Mouse (Mus musculus) liver, embryonic 15.5 days (tissue): ENCODE measurements at regions not wholly inside any gene's neighbourhood (a gene's known extent, or its start where the extent isn't known, plus 50 kb on each side); places are given as distances from the start of the nearest gene placed in this dataset.
"Not testable (repeated sequence)": the region's sequence is repeated elsewhere in the genome, so short reads cannot be mapped to it uniquely, and the experiment has no call there.

Experiments
- ATAC-seq: fragments of 200-750 bp; cut with Nextera tagmentation; 2 replicates; pipeline ENCODE4 v1.8.0; 2017; ENCODE audit warnings: moderate number of reproducible peaks, mild to moderate bottlenecking, moderate library complexity; ENCODE audit not compliant: insufficient read depth
- H3K27ac ChIP-seq: fragments of 300-500 bp; sonication (generic); replicated peaks from 2 replicates; pipeline ENCODE4 v1.5.1; 2015; ENCODE audit warnings: mild to moderate bottlenecking, inconsistent platforms
- H3K27me3 ChIP-seq: fragments of 300-500 bp; sonication (generic); 2 replicates; pipeline ENCODE4 v1.6.1; 2015; ENCODE audit warnings: mild to moderate bottlenecking, inconsistent platforms
- H3K36me3 ChIP-seq: fragments of 300-500 bp; sonication (generic); replicated peaks from 2 replicates; pipeline ENCODE4 v1.6.1; 2015; ENCODE audit warnings: moderate library complexity, mild to moderate bottlenecking, inconsistent platforms
- H3K4me1 ChIP-seq: fragments of 300-500 bp; sonication (generic); replicated peaks from 2 replicates; pipeline ENCODE4 v1.6.1; 2015; ENCODE audit warnings: inconsistent platforms
- H3K4me2 ChIP-seq: fragments of 300-500 bp; sonication (generic); 2 replicates; pipeline ENCODE4 v1.6.1; 2015; ENCODE audit warnings: moderate library complexity, mild to moderate bottlenecking, inconsistent platforms
- H3K4me3 ChIP-seq: fragments of 300-500 bp; sonication (generic); replicated peaks from 2 replicates; pipeline ENCODE4 v1.5.1; 2015; ENCODE audit warnings: mild to moderate bottlenecking, inconsistent platforms
- H3K9ac ChIP-seq: fragments of 300-500 bp; sonication (generic); 2 replicates; pipeline ENCODE4 v1.6.1; 2015; ENCODE audit warnings: moderate library complexity, mild to moderate bottlenecking, inconsistent platforms
- H3K9me3 ChIP-seq: fragments of 300-500 bp; sonication (generic); replicated peaks from 2 replicates; pipeline ENCODE4 v1.6.1; 2016; ENCODE audit warnings: inconsistent platforms
- WGBS: fragments of 180-500 bp; shearing (Covaris S2); methylation state at CpG from one replicate; pipeline ENCODE4 v1.1.7; 2015; ENCODE audit warnings: mixed read lengths; ENCODE audit not compliant: insufficient replicate concordance; 5-methylcytosine and 5-hydroxymethylcytosine counted together

- not testable (repeated sequence) for H3K4me1 ChIP-seq, H3K4me2 ChIP-seq, H3K27me3 ChIP-seq, H3K9ac ChIP-seq, ATAC-seq, H3K9me3 ChIP-seq, H3K36me3 ChIP-seq, H3K27ac ChIP-seq, H3K4me3 ChIP-seq
- no CpG with 5 or more reads among the region's 3 CpGs for WGBS
These were observed 495.7 kb upstream of the Olfr1507 start for GRCm38 (mm10) chr14:52991328-52991665.

GRCm38 (mm10) chr14:52990569-52991327 lies 495.2 kb upstream of the Olfr1507 start:
- H3K36me3 ChIP-seq, H3K4me1 ChIP-seq, H3K27ac ChIP-seq, H3K4me2 ChIP-seq, H3K9ac ChIP-seq, H3K4me3 ChIP-seq, ATAC-seq, H3K9me3 ChIP-seq, H3K27me3 ChIP-seq: not testable (repeated sequence)
- no CpG with 5 or more reads among the region's 12 CpGs for WGBS

- not testable (repeated sequence) for H3K9ac ChIP-seq
These were observed 494.4 kb upstream of the Olfr1507 start for GRCm38 (mm10) chr14:52989940-52990339.

GRCm38 (mm10) chr14:52988563-52988962 lies 493.0 kb upstream of the Olfr1507 start:
- H3K27ac ChIP-seq, H3K4me2 ChIP-seq, H3K4me3 ChIP-seq, H3K36me3 ChIP-seq, H3K27me3 ChIP-seq, H3K9me3 ChIP-seq, H3K9ac ChIP-seq, ATAC-seq, H3K4me1 ChIP-seq: not testable (repeated sequence)
- no CpG with 5 or more reads among the region's 6 CpGs for WGBS

More at GRCm38 (mm10) chr14:52989940-52990339, 494.4 kb upstream of the Olfr1507 start:
- H3K36me3 ChIP-seq, H3K9me3 ChIP-seq, H3K27me3 ChIP-seq, H3K27ac ChIP-seq, H3K4me2 ChIP-seq, ATAC-seq, H3K4me3 ChIP-seq, H3K4me1 ChIP-seq: not testable (repeated sequence)
- WGBS: 23% methylated on average over 1 of the region's 1 CpGs

- H3K9ac ChIP-seq, H3K4me2 ChIP-seq, H3K27me3 ChIP-seq, H3K4me1 ChIP-seq, ATAC-seq, H3K9me3 ChIP-seq, H3K27ac ChIP-seq, H3K4me3 ChIP-seq, H3K36me3 ChIP-seq: not testable (repeated sequence)
- WGBS: no CpG with 5 or more reads among the region's 12 CpGs
These were observed 476.9 kb upstream of the Olfr1507 start for GRCm38 (mm10) chr14:52972207-52973003.

DNA sequence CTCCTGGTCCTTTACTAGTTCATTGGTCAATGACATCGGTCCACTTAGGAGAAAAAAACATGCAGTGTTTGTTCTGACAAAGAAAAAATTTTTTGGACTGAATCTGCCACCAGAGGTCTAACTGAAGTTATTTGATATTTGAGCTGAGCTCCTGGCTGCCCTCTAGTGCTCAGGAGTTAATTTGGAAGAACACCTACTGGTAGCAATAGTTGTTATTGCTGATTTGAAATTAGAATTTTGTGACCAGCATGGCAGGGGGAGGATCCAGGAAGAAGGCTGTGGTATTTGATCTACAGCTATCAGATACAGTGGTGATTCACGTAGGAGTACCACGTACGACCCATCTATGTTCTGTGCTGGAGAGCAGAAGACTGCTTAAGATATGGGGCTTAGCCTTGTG lies 466.6 kb upstream of the Olfr1507 start:
- ATAC-seq, H3K4me1 ChIP-seq, H3K27me3 ChIP-seq, H3K36me3 ChIP-seq, H3K4me2 ChIP-seq, H3K27ac ChIP-seq, H3K9ac ChIP-seq, H3K4me3 ChIP-seq, H3K9me3 ChIP-seq: not testable (repeated sequence)
- 56% methylated on average over 3 of the region's 4 CpGs for WGBS

GRCm38 (mm10) chr14:52956515-52956914 lies 461.0 kb upstream of the Olfr1507 start:
- not testable (repeated sequence) for H3K27ac ChIP-seq, H3K4me2 ChIP-seq, ATAC-seq, H3K4me3 ChIP-seq, H3K9ac ChIP-seq, H3K9me3 ChIP-seq, H3K4me1 ChIP-seq, H3K36me3 ChIP-seq, H3K27me3 ChIP-seq
- 88% methylated on average over 2 of the region's 2 CpGs for WGBS

DNA sequence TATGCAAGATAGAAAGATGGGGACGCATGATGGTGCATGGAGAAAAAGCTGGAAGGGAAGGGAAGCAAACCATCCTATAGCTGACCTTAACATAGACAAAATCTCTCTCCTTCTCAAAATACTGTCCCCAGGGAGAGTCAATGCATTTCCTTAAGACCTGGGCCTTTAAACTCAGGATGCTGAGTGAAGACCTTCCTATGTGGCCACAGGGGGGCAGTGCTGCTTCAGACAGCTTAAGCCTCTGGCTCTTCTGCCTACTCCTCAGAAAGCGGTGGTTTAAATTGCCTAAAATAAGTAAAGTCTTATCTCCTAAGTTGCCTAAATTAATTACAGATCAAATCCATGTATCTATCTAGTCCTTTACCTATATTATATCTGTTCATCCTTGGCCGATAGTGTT lies 449.4 kb upstream of the Olfr1507 start:
- H3K4me1 ChIP-seq, H3K4me2 ChIP-seq, H3K36me3 ChIP-seq, H3K9ac ChIP-seq, H3K27me3 ChIP-seq, H3K9me3 ChIP-seq, H3K4me3 ChIP-seq, ATAC-seq, H3K27ac ChIP-seq: not testable (repeated sequence)
- 80% methylated on average over 1 of the region's 3 CpGs for WGBS

- not testable (repeated sequence) for H3K4me1 ChIP-seq, H3K4me3 ChIP-seq, H3K9ac ChIP-seq
These were observed 446.9 kb upstream of the Olfr1507 start for GRCm38 (mm10) chr14:52942438-52942837.

GRCm38 (mm10) chr14:52941747-52942146 lies 446.2 kb upstream of the Olfr1507 start:
- H3K9me3 ChIP-seq, H3K4me1 ChIP-seq, ATAC-seq, H3K9ac ChIP-seq, H3K4me2 ChIP-seq, H3K27me3 ChIP-seq, H3K36me3 ChIP-seq, H3K4me3 ChIP-seq, H3K27ac ChIP-seq: not testable (repeated sequence)
- WGBS: no CpG with 5 or more reads among the region's 1 CpGs

More at GRCm38 (mm10) chr14:52942438-52942837, 446.9 kb upstream of the Olfr1507 start:
- not testable (repeated sequence) for H3K27ac ChIP-seq, H3K4me2 ChIP-seq, H3K36me3 ChIP-seq, H3K9me3 ChIP-seq, ATAC-seq, H3K27me3 ChIP-seq

GRCm38 (mm10) chr14:52920138-52920537 lies 424.6 kb upstream of the Olfr1507 start:
- not testable (repeated sequence) for H3K9ac ChIP-seq

More at GRCm38 (mm10) chr14:52920138-52920537, 424.6 kb upstream of the Olfr1507 start:
- not testable (repeated sequence) for H3K27ac ChIP-seq, H3K36me3 ChIP-seq, H3K4me2 ChIP-seq, ATAC-seq, H3K4me3 ChIP-seq, H3K4me1 ChIP-seq, H3K27me3 ChIP-seq, H3K9me3 ChIP-seq
- no CpG with 5 or more reads among the region's 5 CpGs for WGBS
